Mouse (Mus musculus): ENCODE results near the gene 2900026A02Rik. TPM values are rescaled to one million over a fixed set of nuclear protein-coding genes. Genes with fewer than 3 reads are reported as not detected.

Gene 2900026A02Rik
- total and polyA plus RNA-seq, 3 experiments: 0.05 TPM; not detected in 2

DNA sequence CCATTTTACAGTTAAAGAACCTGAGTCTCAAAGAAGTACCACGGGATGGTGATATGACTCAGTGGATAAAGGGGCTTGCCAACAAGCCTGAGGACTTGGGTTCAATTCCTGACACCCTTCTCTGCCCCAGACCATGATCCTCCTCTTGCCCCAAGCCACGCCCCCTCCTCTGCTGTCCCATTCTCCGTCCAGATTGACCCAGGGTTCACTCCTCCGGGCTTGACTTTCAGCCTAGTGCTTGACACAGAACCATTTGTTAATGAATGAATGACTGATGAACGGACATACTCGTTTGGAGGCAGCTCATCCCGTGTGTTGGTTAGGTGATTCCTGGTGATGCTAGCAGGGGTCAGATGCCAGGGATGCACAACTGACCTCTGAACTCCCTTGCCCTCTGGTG lies 1.2 kb downstream of the 2900026A02Rik start:
- DNase-seq (ENCODE audit: low spot score) (no peak), ATAC-seq (ENCODE audit: extremely low read depth, insufficient number of reproducible peaks, low FRiP score, poor library complexity, severe bottlenecking) (no peak)
- Histone ChIP-seq H3K4me3 (ENCODE audit: low read depth, low read length) (no peak overlapping the region), H3K9me3 (replicated peaks) (peaks cover 89% of the 10 kb centered on the region), H3K4me1 (ENCODE audit: insufficient read depth, low read depth, low read length) (no peaks in the 10 kb centered on the region), H3K36me3 (replicated peaks) (no peaks in the 10 kb centered on the region), H3K27me3 (ENCODE audit: insufficient read depth, low read length) (no peaks in the 10 kb centered on the region; the same call in 1 of the 2 replicates)
- TF ChIP-seq TAL1 (conservative IDR thresholded peaks at IDR 0.05; ENCODE audit: low read depth, low read length) (no peak), GATA2 (IDR thresholded peaks at IDR 0.05; ENCODE audit: borderline replicate concordance, low read depth, low read length) (no peak), POLR2AphosphoS5 (IDR thresholded peaks at IDR 0.05; ENCODE audit: insufficient replicate concordance, low read depth, low read length) (no peak), CTCF (IDR thresholded peaks at IDR 0.05; ENCODE audit: low read depth, low read length) (no peak), GATA1 (IDR thresholded peaks at IDR 0.05; ENCODE audit: borderline replicate concordance, low read length) (no peak)

- no peak for ATAC-seq (ENCODE audit: extremely low read depth, insufficient number of reproducible peaks, low FRiP score, poor library complexity, severe bottlenecking)
- no peaks in the 10 kb centered on the region for H3K4me1 ChIP-seq (ENCODE audit: insufficient read depth, low read depth, low read length)
- H3K27me3 ChIP-seq (ENCODE audit: insufficient read depth, low read length): no peaks in the 10 kb centered on the region; the same call in 1 of the 2 replicates
- H3K4me3 ChIP-seq (ENCODE audit: low read depth, low read length): no peak overlapping the region
- no peak for DNase-seq (ENCODE audit: low spot score)
- H3K36me3 ChIP-seq (replicated peaks): no peaks in the 10 kb centered on the region
- no peak for TF ChIP-seq POLR2AphosphoS5 (IDR thresholded peaks at IDR 0.05; ENCODE audit: insufficient replicate concordance, low read depth, low read length)
- TF ChIP-seq TAL1 (conservative IDR thresholded peaks at IDR 0.05; ENCODE audit: low read depth, low read length): no peak
- TF ChIP-seq GATA1 (IDR thresholded peaks at IDR 0.05; ENCODE audit: borderline replicate concordance, low read length): no peak
- no peak for TF ChIP-seq GATA2 (IDR thresholded peaks at IDR 0.05; ENCODE audit: borderline replicate concordance, low read depth, low read length)
- TF ChIP-seq CTCF (IDR thresholded peaks at IDR 0.05; ENCODE audit: low read depth, low read length): no peak
- H3K9me3 ChIP-seq (replicated peaks): peaks cover 89% of the 10 kb centered on the region
These were observed 1.6 kb downstream of the 2900026A02Rik start for GRCm38 (mm10) chr5:113219450-113219849.

DNA sequence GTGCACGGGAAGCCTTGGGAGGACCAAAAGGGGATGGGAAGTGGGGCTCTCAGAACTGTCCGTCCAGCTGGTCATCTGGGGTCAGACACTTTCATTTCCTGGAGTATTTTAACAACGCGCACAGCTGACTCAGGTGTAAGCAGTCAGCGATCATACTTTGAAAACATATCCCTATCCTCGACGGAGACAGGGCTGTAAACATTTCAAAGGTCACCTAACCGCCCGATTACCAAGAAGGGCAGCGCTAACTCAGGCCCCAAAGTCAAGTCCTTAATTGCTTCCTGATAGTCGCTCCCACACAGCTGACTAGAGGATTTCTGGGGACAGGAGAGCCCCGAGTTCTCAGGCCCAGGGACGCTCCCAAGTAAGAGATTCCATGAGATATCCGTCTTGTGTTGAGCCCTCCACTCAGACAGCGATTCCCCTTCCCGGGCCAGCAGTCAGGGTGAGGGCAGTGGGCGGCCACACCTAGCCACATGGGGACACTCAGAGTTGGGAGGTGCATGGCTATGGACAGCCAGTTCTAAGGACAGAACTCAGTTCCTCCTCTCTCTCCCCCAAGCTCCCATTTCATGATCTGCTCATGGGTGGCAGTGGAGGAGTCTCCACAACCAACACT lies 2.3 kb downstream of the 2900026A02Rik start:
- DNase-seq (ENCODE audit: low spot score): no peak
- Histone ChIP-seq H3K36me3 (replicated peaks) (no peaks in the 10 kb centered on the region), H3K27me3 (ENCODE audit: insufficient read depth, low read length) (no peaks in the 10 kb centered on the region; the same call in 1 of the 2 replicates), H3K4me1 (ENCODE audit: insufficient read depth, low read depth, low read length) (no peaks in the 10 kb centered on the region), H3K9me3 (replicated peaks) (peaks cover 89% of the 10 kb centered on the region), H3K4me3 (ENCODE audit: low read depth, low read length) (no peak overlapping the region)
- no peak for ATAC-seq (ENCODE audit: extremely low read depth, insufficient number of reproducible peaks, low FRiP score, poor library complexity, severe bottlenecking)
- no peak for TF ChIP-seq TAL1 (conservative IDR thresholded peaks at IDR 0.05; ENCODE audit: low read depth, low read length)
- no peak for TF ChIP-seq POLR2AphosphoS5 (IDR thresholded peaks at IDR 0.05; ENCODE audit: insufficient replicate concordance, low read depth, low read length)
- no peak for TF ChIP-seq GATA1 (IDR thresholded peaks at IDR 0.05; ENCODE audit: borderline replicate concordance, low read length)
- TF ChIP-seq GATA2 (IDR thresholded peaks at IDR 0.05; ENCODE audit: borderline replicate concordance, low read depth, low read length): no peak
- no peak for TF ChIP-seq CTCF (IDR thresholded peaks at IDR 0.05; ENCODE audit: low read depth, low read length)

DNA sequence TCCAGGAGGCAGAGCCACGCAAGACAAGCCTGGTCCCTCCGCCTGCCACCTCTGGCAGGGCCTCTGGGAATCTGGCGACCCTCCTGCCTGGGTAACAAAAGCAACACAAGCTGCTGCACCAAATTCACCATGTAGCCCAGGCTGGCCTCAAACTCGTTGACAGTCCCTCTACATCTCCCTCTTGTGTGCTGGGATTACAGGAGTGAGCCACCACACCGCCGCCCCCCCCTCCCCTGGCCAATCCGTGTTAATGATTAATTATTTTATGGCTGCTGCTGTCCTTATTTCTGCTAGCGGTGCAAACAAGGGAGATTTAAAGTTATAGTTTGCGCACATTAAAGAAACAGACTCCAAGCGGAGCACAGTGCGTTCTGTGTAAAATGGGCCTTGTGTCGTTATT lies 4.0 kb downstream of the 2900026A02Rik start:
- TF ChIP-seq GATA1 (IDR thresholded peaks at IDR 0.05; ENCODE audit: borderline replicate concordance, low read length) (no peak), TAL1 (conservative IDR thresholded peaks at IDR 0.05; ENCODE audit: low read depth, low read length) (no peak), CTCF (IDR thresholded peaks at IDR 0.05; ENCODE audit: low read depth, low read length) (no peak), POLR2AphosphoS5 (IDR thresholded peaks at IDR 0.05; ENCODE audit: insufficient replicate concordance, low read depth, low read length) (no peak), GATA2 (IDR thresholded peaks at IDR 0.05; ENCODE audit: borderline replicate concordance, low read depth, low read length) (no peak)
- ATAC-seq (ENCODE audit: extremely low read depth, insufficient number of reproducible peaks, low FRiP score, poor library complexity, severe bottlenecking): no peak
- no peak overlapping the region for H3K4me3 ChIP-seq (ENCODE audit: low read depth, low read length)
- H3K27me3 ChIP-seq (ENCODE audit: insufficient read depth, low read length): no peaks in the 10 kb centered on the region; the same call in 1 of the 2 replicates
- no peaks in the 10 kb centered on the region for H3K36me3 ChIP-seq (replicated peaks)
- H3K4me1 ChIP-seq (ENCODE audit: insufficient read depth, low read depth, low read length): no peaks in the 10 kb centered on the region
- peaks cover 92% of the 10 kb centered on the region for H3K9me3 ChIP-seq (replicated peaks)
- DNase-seq (ENCODE audit: low spot score): no peak

DNA sequence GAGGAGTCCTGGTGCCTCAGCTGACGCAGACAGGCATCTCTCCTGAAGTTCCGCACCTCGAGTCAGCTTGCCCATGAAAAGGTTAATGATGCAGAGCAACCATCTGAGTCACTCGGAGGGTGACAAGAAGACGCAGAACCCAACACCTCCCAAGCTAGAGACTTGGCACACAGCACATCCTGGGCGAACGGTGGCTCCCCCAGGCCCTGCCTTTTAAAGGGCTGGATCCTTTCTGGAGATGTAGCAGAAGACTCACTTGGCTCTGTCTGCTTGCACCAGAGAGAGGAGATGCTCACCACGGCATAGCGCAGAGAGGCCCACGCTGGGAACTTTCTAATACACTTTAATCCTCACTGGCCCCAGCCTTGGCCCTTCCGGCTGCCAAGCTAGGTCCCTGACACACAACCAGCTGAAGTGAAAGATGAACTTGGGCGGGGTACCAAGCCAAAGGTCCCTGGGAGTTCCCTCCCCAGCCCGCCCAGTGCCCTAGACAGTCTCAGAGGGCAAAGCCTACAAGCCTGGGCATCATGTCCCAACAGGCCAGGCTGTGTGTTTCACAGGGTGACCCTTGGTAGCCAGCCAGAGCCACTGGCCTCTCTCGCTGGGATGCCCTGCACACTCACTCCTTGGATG lies 4.6 kb downstream of the 2900026A02Rik start:
- H3K36me3 ChIP-seq (replicated peaks): no peaks in the 10 kb centered on the region
- no peaks in the 10 kb centered on the region; the same call in 1 of the 2 replicates for H3K27me3 ChIP-seq (ENCODE audit: insufficient read depth, low read length)
- ATAC-seq (ENCODE audit: extremely low read depth, insufficient number of reproducible peaks, low FRiP score, poor library complexity, severe bottlenecking): no peak
- no peaks in the 10 kb centered on the region for H3K4me1 ChIP-seq (ENCODE audit: insufficient read depth, low read depth, low read length)
- peaks cover 98% of the 10 kb centered on the region for H3K9me3 ChIP-seq (replicated peaks)
- DNase-seq (ENCODE audit: low spot score): no peak
- TF ChIP-seq POLR2AphosphoS5 (IDR thresholded peaks at IDR 0.05; ENCODE audit: insufficient replicate concordance, low read depth, low read length) (no peak), GATA2 (IDR thresholded peaks at IDR 0.05; ENCODE audit: borderline replicate concordance, low read depth, low read length) (no peak), GATA1 (IDR thresholded peaks at IDR 0.05; ENCODE audit: borderline replicate concordance, low read length) (no peak), CTCF (IDR thresholded peaks at IDR 0.05; ENCODE audit: low read depth, low read length) (no peak), TAL1 (conservative IDR thresholded peaks at IDR 0.05; ENCODE audit: low read depth, low read length) (no peak)
- no peak overlapping the region; the same call in 1 of the 2 replicates for H3K4me3 ChIP-seq (ENCODE audit: low read depth, low read length)

- no peak for DNase-seq (ENCODE audit: low spot score)
- no peaks in the 10 kb centered on the region for H3K4me1 ChIP-seq (ENCODE audit: insufficient read depth, low read depth, low read length)
- no peaks in the 10 kb centered on the region; the same call in 1 of the 2 replicates for H3K27me3 ChIP-seq (ENCODE audit: insufficient read depth, low read length)
These were observed 5.4 kb downstream of the 2900026A02Rik start for GRCm38 (mm10) chr5:113215610-113216011.

More at GRCm38 (mm10) chr5:113215610-113216011, 5.4 kb downstream of the 2900026A02Rik start:
- Histone ChIP-seq H3K4me3 (ENCODE audit: low read depth, low read length) (no peak overlapping the region; the same call in 1 of the 2 replicates), H3K36me3 (replicated peaks) (no peaks in the 10 kb centered on the region), H3K9me3 (replicated peaks) (peaks cover 99% of the 10 kb centered on the region)
- ATAC-seq (ENCODE audit: extremely low read depth, insufficient number of reproducible peaks, low FRiP score, poor library complexity, severe bottlenecking): no peak
- TF ChIP-seq TAL1 (conservative IDR thresholded peaks at IDR 0.05; ENCODE audit: low read depth, low read length) (no peak), GATA2 (IDR thresholded peaks at IDR 0.05; ENCODE audit: borderline replicate concordance, low read depth, low read length) (no peak), POLR2AphosphoS5 (IDR thresholded peaks at IDR 0.05; ENCODE audit: insufficient replicate concordance, low read depth, low read length) (no peak), CTCF (IDR thresholded peaks at IDR 0.05; ENCODE audit: low read depth, low read length) (no peak), GATA1 (IDR thresholded peaks at IDR 0.05; ENCODE audit: borderline replicate concordance, low read length) (no peak)
